Mouse (Mus musculus): ENCODE measurements at regions not wholly inside any gene's neighbourhood (a gene's known extent, or its start where the extent isn't known, plus 50 kb on each side); places are given as distances from the start of the nearest gene placed in this dataset.
"Not testable (repeated sequence)": the region's sequence is repeated elsewhere in the genome, so short reads cannot be mapped to it uniquely, and the experiment has no call there.

DNA sequence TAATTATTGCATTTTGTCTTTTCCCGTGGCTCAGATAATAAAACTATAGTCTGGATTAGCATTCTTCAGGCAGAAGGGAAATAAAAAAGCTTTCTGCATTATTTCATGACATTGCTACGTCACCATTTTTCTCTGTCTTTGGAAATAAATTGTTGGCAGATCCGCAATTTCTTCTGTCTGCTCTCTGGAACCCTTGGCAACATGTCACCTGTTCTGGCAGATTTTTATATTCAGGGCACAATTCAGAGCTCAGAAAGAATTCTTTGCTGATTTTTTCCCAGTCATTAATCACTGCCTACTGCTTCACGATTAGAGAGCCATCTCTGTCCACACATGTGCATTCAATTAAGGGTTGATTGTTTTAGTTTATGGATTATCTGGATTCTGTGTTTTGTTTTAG lies 460.5 kb downstream of the Cdh8 start:
- DNase-seq = no peak

DNA sequence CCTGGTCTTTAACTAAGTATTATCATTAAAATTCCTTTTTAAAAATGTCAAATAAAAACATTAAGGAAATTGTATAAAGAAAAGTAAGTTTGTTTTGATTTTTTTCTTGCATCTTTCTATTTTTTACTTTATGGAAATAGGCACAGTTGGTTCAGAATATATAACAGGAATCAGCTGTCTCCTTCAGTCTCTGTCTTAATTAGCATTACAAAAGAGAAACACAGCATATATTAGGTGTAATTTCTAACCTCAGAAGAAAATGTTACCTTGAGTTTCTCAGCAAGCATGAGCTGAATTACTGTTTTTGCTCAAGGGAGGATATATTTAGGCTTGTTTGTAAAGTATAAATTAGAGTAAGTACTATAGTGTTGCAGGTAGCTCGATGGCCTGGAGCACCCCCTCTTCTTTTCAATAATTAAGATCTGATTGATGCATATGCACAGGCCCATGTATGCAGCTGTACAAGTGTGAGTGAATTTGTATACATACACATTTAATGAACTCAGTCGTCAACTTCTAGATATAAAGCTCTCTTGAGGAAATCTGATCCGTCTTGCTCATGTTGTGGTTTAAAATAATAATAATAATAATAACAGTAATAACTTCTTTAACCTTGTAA lies 503.0 kb downstream of the Cdh8 start:
- no peak for DNase-seq

DNA sequence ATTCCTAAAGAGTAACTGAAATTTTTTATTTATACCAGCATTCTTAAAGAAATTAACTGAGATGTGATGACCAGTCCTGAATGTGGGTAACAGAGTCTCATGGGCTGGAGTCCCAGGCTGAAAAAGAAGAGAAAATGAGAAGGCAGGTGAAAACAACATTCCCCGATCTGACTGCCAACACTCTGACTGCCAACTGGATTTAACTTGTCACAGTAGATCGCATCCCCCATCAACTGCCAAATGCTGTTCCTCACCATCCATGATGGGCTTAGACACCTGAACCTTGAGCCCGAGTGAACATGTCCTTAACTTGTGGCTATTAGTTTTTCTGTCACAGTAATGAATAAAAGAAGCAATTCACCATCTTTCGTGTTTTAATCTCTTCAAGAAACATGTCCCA lies 522.9 kb downstream of the Cdh8 start:
- DNase-seq = no peak

DNA sequence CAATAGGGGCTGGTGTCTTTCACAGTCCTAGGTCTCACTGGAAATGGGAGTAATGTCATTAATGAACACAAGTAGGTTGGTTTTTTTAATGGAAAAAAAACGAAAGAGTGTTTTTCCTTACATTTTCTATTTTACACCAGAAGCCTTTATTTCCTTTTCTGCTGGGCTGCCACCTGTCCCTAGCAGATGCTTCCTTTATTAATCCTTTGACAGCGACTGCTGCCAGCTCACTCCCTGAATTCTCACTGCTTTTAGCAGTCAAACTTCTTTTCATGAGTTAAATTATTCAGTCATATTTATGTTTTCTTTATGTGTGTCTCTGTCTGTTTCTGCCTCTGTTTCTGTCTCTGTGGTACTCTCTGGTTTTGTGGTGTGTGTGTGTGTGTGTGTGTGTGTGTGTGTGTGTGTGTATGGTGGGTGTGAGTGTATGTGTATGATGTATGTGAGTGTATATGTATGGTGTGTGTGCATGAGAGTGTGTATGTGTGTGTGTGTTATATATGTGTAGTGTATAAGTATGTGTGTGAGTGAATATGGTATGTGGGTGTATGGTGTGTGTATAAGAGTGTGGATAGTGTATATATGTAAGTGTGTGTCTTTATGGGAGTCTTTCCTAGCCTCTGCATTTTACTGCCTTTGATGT lies 554.5 kb downstream of the Cdh8 start:
- DNase-seq = peak; percentile 6

DNA sequence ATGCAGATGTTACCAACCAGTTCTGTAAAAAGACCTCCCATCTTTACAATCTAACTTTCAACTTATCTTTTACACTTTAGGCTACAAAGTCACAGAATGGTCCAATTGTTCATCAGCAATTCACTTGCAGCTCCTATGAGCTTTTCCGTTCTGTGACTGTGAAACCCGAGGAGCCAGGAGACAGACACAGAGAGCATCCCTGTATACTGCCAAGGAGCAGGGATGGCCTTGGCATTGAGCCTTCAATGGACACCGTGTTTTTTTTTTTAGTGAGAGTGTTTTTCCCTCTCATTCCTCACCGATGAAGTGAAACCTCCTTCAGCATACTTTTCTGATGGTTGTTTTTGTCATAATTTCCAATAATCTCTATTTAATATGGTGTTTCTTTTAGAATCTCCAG lies 555.1 kb downstream of the Cdh8 start:
- no peak for DNase-seq

DNA sequence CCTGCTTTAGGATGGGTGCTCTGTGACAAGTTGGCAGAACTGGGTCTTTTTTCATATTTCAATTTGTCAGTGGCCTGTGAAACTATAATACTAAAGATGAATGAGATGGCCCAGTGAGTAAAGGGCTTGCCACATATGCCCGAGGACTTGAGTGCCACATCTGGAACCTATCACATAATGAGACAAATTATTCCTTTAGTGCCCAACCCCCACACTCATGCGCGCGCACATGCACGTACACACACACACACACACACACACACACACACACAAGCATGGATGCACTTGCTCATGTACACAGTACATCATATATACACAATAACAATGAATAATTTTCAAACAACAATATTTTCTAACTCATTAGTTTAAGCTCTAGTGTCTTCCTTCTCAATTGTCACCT lies 555.9 kb downstream of the Cdh8 start:
- DNase-seq = no peak

DNA sequence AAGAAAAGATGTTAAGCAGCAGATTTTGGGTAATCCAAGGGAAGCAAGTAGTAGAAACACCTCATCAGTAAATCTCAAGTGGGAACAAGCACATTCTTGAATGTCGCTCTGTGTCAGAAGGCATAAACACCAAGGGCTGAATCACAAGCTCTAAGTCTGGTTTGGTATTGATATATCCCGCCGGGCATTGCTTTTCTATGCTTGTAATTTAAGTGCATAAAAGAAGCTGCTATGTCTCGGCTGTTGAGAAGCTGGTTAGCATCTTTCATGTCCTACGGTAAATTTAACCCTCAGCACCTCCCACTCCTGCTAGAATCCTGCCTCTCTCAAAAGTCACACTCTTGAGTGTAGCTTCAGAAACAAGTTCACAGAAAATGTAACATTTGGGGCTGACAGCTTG lies 586.8 kb downstream of the Cdh8 start:
- DNase-seq = peak; percentile 25

DNA sequence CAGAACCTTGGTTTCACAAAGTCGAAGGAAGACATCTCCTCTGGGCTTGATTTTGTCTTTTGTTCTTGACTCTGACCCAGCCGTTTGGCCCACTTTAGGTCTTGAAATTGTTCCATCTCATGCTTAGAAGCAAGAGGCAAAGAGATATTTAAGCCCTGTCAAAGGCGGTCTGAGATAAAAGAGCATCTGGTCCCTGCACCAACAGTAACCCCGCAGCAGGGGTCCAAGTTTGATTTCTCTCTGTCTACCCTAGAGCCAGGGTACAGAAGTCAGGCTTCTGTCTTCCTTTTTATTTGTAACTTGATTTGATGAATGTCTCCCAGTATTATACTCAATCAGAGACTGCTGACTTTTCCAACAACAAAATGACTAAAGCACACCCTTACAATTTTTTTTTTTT lies 587.3 kb downstream of the Cdh8 start:
- no peak for DNase-seq

- peak; percentile 13 for DNase-seq
Measured at GRCm38 (mm10) chr8:98811922-98812321, 604.3 kb downstream of the Cdh8 start.

- no peak for DNase-seq
Measured at GRCm38 (mm10) chr8:98797445-98797844, 618.8 kb downstream of the Cdh8 start.

DNA sequence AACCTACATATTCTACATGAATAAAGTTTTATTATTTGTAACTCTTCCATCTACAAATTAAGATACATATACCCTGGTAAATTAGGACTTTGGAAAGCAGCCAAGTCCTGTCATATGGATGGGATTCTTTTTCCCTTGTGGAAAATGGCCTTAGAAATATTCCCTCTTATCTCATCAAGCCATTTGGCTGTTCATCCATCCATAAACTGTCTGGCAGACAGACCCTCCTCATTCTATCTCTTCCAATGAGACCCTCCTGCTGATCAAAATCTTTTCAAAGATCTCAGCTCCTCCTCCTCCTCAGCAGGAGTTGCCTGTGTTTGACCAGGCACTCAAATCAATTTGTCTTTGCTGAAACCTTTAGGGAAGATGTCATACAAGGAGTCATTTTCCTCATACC lies 649.2 kb downstream of the Cdh8 start:
- no peak for DNase-seq

GRCm38 (mm10) chr8:98756596-98756995 lies 659.7 kb downstream of the Cdh8 start:
- no peak for DNase-seq

GRCm38 (mm10) chr8:98755795-98756194 lies 660.5 kb downstream of the Cdh8 start:
- DNase-seq = no peak

DNA sequence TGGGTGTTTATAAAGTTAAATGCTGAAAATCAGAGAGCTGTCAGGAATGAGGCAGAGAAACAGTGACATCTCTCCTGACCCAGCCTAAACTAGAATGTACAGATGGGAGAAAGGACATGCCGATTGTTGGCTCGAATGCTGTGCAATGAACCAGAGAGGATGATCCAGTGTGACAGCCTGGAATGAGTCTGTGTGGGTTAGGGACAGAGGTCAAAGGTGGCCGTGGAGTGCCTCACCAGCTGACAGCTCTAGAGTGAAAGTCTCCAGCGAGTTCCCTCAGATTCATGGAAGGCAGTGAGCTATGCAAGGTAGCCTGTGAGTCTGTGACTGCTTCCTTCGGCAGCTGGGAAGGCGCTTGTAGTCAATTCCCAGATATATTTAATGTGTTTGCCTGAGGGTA lies 663.9 kb downstream of the Cdh8 start:
- DNase-seq = no peak

DNA sequence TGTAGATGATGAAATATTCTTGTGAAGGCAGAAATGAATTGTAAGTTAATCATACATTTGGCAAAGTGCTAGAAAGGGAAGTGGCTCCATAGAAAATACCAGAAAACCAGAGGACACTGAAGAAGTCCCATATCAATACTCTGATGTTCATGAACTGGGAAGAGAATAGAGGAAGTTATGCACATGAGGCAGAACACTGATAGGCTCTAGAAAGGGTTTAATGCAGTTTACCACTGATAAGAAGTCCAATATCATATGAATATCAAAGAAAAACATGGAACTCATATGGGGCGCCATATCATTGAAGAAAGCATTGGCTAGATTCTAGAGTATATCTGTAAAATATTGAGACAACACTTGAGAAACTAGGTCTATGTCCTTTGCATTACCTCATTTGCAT lies 708.5 kb downstream of the Cdh8 start:
- no peak for DNase-seq

DNA sequence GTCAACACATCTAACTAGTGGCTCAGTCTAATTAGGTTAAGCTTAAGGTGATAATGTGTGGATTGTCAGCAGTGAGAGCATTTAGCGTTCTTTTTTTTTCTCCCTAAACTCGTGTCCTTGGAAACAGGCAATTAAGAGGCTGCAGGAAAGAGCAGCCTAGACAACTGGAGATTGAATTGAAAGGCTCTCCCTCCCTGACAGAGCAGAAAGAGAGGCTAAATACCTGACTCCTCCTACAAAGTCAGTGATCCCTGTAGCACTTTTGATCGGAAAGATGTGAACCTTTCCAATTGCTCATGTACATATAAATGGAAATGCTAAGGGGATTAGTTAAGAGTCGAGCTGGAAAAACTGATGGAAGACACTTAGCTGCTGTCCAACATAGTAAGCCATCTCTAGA lies 710.1 kb downstream of the Cdh8 start:
- no peak for DNase-seq

DNA sequence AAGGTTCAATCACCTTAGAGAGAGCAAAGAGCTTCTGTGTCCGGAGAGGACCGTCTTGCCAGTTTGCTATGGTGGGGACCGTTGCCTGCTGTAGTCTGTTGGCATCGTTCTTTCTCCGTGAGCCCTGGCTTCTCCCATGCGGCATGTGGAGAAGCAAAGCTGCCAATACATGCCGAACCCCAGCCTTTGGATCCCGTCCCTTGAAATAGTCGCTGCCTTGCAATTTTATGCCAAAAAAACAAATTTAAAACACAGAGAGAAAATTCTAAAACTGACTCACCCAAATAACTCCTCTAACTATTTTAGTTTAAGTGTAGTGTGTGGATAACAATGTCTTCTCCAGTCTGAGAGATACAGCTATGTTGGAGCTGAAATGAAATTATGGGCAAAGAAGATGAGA lies 731.1 kb downstream of the Cdh8 start:
- DNase-seq = peak; percentile 29

GRCm38 (mm10) chr8:98684531-98684930 lies 731.7 kb downstream of the Cdh8 start:
- peak; percentile 4 for DNase-seq

- no peak for DNase-seq
Measured at GRCm38 (mm10) chr8:98680065-98680464, 736.2 kb downstream of the Cdh8 start.

- DNase-seq = no peak
Measured at GRCm38 (mm10) chr8:98659287-98659686, 757.0 kb downstream of the Cdh8 start.

- not testable (repeated sequence) for DNase-seq
Measured at GRCm38 (mm10) chr8:98652316-98652715, 764.0 kb downstream of the Cdh8 start.

GRCm38 (mm10) chr8:98651010-98651409 lies 765.3 kb downstream of the Cdh8 start:
- DNase-seq = no peak

DNA sequence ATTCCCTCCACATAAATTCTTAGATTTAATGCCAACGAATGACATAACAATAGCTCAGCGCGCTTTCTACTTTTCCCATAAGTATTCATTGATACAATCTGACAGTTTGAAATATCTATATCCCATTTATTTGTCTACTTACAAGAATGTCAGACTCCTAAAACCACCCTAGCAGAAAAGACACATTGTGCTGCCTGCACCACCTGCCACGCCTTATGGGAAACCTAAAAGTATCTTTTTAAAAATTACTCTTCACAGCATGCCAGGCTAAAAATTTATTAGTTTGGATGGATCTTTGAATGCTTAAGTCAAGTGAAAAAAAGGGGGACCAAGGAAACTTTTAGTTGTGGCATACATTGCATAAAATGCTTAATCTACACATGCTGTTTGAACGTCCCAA lies 788.1 kb downstream of the Cdh8 start:
- no peak for DNase-seq

DNA sequence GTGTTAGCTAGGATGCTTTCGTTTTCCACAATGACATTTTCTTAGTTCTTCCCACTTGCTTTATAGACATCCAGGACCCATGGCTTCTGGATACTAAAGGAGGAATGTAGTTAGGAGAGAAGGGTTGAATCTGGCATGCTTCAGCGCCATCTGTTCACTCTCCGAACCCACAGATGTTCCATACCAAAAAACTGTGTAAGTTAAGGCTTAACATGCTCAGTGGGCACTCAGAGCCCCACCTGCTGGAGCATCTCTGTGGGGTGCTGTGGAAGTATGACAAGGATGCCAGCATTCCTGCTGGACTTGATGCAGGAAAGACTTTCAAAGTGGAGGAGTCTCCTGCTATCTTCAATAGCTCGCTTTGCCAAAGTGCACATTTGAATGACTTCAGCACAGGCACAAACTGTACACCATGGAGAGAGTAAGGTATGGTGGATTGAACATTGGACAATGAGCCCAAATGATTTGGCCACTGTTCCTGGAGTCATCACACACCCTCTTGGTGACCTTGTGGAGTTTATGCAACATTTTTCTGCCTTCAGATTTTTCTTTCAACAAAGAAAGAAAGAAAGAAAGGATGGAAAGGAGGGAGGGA lies 802.3 kb downstream of the Cdh8 start:
- peak; percentile 61 for DNase-seq
